Mouse (Mus musculus): ENCODE results near the gene Olfr66. TPM values are rescaled to one million over a fixed set of nuclear protein-coding genes. Genes with fewer than 3 reads are reported as not detected.

Gene Olfr66
- polyA plus RNA-seq (2016; fragmentation: Nextera tagmentation; extraction: Ambion mirVana) = not detected in 2 replicates

GRCm38 (mm10) chr7:103886152-103886551 is at the start of gene Olfr66:
Gene Olfr66 (minus strand): TSS chr7:103886252.
- no peak for DNase-seq (ENCODE audit: low spot score)
- Histone ChIP-seq H3K27ac (replicated peaks) (no peak within 1 kb of the TSS), H3K27me3 (ENCODE audit: low read depth, poor library complexity, severe bottlenecking) (no peaks in the 10 kb centered on the region), H3K4me1 (no peaks in the 10 kb centered on the region), H3K9me3 (replicated peaks) (no peaks in the 10 kb centered on the region), H3K4me3 (no peak within 1 kb of the TSS), H3K36me3 (no peaks in the 10 kb centered on the region)

DNA sequence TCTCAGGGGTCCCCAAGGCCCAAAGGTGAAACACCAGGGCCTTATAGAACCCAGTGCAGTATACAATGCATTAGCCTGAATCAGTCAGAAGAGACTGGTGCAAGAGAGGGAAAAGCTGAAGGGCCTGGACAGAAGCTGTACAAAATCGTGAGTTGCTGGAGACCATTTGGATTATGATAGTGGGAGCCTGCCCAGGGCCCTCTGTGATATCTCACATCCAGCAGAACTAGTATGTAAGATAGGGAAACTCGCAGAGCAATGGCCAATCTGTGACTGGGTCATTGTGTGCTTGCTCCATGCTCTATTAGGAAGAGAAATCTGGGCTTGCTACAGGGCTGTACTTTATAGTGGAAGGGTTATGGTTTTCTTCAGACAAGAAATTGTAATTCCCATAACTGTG is 48.2 kb upstream of the Olfr66 start, which contains the start of gene Olfr632:
Gene Olfr632 (plus strand): TSS at position 84 of the 400 bp plus-strand sequence.
- Histone ChIP-seq H3K4me1 (no peaks in the 10 kb centered on the region), H3K36me3 (no peaks in the 10 kb centered on the region), H3K27me3 (ENCODE audit: low read depth, poor library complexity, severe bottlenecking) (no peaks in the 10 kb centered on the region), H3K4me3 (no peak within 1 kb of the TSS), H3K9me3 (replicated peaks) (no peaks in the 10 kb centered on the region), H3K27ac (replicated peaks) (no peak within 1 kb of the TSS)
- 75% methylated on average over 2 of the region's 2 CpGs for WGBS
- DNase-seq (ENCODE audit: low spot score) = no peak

DNA sequence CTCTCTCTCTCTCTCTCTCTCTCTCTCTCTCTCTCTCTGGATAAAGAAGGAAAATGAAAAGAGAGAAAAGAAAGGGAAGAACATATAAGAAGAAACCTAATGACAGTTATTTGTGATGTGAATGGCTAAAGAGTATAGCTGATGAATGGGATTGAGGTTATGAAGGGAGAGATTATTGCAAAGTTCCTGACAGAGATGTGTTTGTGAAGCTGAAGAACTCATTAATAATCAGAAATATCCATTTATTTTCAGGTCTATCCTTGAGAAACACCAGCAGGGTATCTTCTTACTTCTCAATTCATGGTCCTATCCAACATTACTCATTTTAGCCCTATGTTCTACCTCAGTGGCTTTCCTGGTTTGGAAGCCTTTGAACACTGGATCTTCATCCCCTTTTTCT is 42.5 kb upstream of the Olfr66 start, which contains the start of gene Olfr631:
Gene Olfr631 (plus strand): TSS at position 301 of the 400 bp plus-strand sequence.
- H3K27ac ChIP-seq (replicated peaks) = no peak within 1 kb of the TSS
- no peaks in the 10 kb centered on the region for H3K4me1 ChIP-seq
- no peak for DNase-seq (ENCODE audit: low spot score)
- H3K4me3 ChIP-seq = no peak within 1 kb of the TSS
- no peaks in the 10 kb centered on the region for H3K9me3 ChIP-seq (replicated peaks)
- no peaks in the 10 kb centered on the region for H3K36me3 ChIP-seq
- no peaks in the 10 kb centered on the region for H3K27me3 ChIP-seq (ENCODE audit: low read depth, poor library complexity, severe bottlenecking)

GRCm38 (mm10) chr7:103915338-103915737 is 29.3 kb upstream of the Olfr66 start:
- Histone ChIP-seq H3K4me3 (no peak overlapping the region), H3K4me1 (no peaks in the 10 kb centered on the region), H3K27ac (replicated peaks) (no peak overlapping the region), H3K36me3 (no peaks in the 10 kb centered on the region), H3K9me3 (replicated peaks) (no peaks in the 10 kb centered on the region), H3K27me3 (ENCODE audit: low read depth, poor library complexity, severe bottlenecking) (no peaks in the 10 kb centered on the region)
- no peak for DNase-seq (ENCODE audit: low spot score)

DNA sequence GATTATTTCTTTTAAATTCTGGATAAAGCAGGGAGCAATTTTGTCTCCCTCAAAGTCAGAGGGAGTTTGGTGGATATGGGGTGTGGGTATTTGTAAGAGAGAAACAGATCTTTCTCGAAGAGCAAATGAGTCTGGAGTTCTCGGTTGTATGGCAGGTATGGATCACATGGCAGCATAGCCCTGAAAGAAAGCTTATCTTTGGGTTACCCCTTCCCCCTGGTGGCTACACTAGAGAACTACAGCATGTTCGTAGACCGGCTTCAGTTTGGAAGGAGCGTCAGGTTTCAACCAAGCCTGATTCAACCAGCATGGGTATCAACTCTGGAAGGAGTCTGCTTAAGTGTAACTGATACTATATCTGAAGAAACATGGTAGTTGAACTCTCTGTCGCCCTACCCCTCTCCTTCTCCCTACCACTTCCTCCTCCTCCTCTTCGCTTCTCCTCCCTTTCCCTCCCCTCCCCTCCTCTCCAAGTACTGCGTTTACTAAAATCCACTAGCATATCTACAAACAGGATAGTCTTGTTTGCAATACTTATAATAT is 27.0 kb upstream of the Olfr66 start:
- WGBS = 49% methylated on average over 8 of the region's 8 CpGs
- H3K36me3 ChIP-seq = no peaks in the 10 kb centered on the region
- H3K27ac ChIP-seq (replicated peaks) = no peak overlapping the region
- no peak overlapping the region for H3K4me3 ChIP-seq
- no peaks in the 10 kb centered on the region for H3K27me3 ChIP-seq (ENCODE audit: low read depth, poor library complexity, severe bottlenecking)
- H3K4me1 ChIP-seq = no peaks in the 10 kb centered on the region
- DNase-seq (ENCODE audit: low spot score) = peak; percentile 21
- H3K9me3 ChIP-seq (replicated peaks) = no peaks in the 10 kb centered on the region

DNA sequence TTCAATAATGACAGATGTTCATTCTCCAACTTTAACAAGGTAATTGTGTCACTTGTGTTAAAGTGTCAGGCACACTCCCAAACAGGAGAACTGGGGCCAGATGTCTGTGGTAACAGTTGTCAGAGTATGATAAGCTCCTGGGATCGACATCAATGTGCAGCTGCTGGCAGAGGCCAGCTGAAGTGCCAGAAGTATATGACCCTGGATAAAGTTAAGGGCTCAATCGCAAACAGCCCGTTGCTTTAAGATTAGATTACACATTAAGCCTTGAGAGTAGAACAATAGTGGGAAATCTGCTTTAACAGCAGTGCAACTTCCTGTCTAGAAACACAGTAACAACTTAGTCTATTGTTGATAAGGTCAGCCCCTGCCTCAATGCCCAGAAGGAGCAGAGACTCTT is 24.0 kb upstream of the Olfr66 start:
- Histone ChIP-seq H3K9me3 (replicated peaks) (no peaks in the 10 kb centered on the region), H3K4me1 (no peaks in the 10 kb centered on the region), H3K4me3 (no peak overlapping the region), H3K27ac (replicated peaks) (no peak overlapping the region), H3K27me3 (ENCODE audit: low read depth, poor library complexity, severe bottlenecking) (no peaks in the 10 kb centered on the region), H3K36me3 (no peaks in the 10 kb centered on the region)
- DNase-seq (ENCODE audit: low spot score) = no peak
- WGBS = 52% methylated on average over 3 of the region's 3 CpGs

DNA sequence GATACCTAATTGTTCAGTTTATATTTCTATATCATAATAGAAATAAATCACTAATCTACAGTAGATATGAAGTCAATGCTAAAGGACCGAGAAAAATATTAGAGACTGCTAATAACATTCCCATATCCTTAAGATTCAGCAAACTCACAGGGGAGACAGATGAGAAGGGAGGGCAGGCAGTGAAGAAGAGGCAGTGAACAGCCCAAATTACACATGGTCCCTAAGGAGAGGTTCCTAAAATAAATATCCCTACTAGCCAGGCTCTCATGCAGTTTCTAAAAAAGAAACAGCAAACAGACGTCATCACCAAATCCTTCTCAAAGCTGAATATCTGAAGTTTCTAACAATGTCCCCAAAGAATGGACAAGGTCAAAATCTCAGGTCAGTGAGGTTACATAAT is 17.1 kb upstream of the Olfr66 start, which contains the start of gene Olfr65:
Gene Olfr65 (plus strand): TSS at position 301 of the 400 bp plus-strand sequence.
- no peak for DNase-seq (ENCODE audit: low spot score)
- no peaks in the 10 kb centered on the region for H3K36me3 ChIP-seq
- no peak within 1 kb of the TSS for H3K4me3 ChIP-seq
- 88% methylated on average over 2 of the region's 2 CpGs for WGBS
- H3K4me1 ChIP-seq = no peaks in the 10 kb centered on the region
- no peak within 1 kb of the TSS for H3K27ac ChIP-seq (replicated peaks)
- H3K27me3 ChIP-seq (ENCODE audit: low read depth, poor library complexity, severe bottlenecking) = no peaks in the 10 kb centered on the region
- H3K9me3 ChIP-seq (replicated peaks) = no peaks in the 10 kb centered on the region

GRCm38 (mm10) chr7:103894385-103894784 is 8.3 kb upstream of the Olfr66 start, which contains the start of gene Olfr64:
Gene Olfr64 (minus strand): TSS chr7:103894485.
- WGBS = 78% methylated on average over 1 of the region's 1 CpGs
- no peaks in the 10 kb centered on the region for H3K36me3 ChIP-seq
- H3K27me3 ChIP-seq (ENCODE audit: low read depth, poor library complexity, severe bottlenecking) = no peaks in the 10 kb centered on the region
- H3K27ac ChIP-seq (replicated peaks) = no peak within 1 kb of the TSS
- DNase-seq (ENCODE audit: low spot score) = no peak
- H3K4me3 ChIP-seq = no peak within 1 kb of the TSS
- no peaks in the 10 kb centered on the region for H3K4me1 ChIP-seq
- no peaks in the 10 kb centered on the region for H3K9me3 ChIP-seq (replicated peaks)

DNA sequence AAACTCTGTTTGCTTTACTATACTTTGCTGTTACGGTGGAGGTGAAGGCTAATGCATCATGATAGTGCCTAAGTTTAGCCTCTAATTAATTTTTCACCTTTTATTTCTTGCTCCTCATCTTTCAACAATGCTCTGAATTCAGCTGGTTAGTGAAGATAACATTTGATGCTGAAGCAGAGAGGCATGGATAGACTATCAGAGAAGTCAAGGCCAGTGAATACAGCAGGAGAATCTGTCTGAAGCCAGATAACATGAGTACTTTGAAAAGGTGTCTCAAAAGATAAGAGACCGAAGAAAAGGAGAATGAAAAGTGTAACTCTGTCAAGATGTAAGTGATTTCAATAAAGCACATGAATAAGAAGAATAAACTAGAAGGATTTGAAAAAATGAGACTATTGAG is 9.0 kb downstream of the Olfr66 start:
- no peaks in the 10 kb centered on the region for H3K4me1 ChIP-seq
- no peak overlapping the region for H3K27ac ChIP-seq (replicated peaks)
- 88% methylated on average over 2 of the region's 2 CpGs for WGBS
- no peaks in the 10 kb centered on the region for H3K36me3 ChIP-seq
- H3K27me3 ChIP-seq (ENCODE audit: low read depth, poor library complexity, severe bottlenecking) = no peaks in the 10 kb centered on the region
- H3K9me3 ChIP-seq (replicated peaks) = no peaks in the 10 kb centered on the region
- DNase-seq (ENCODE audit: low spot score) = no peak
- H3K4me3 ChIP-seq = no peak overlapping the region

DNA sequence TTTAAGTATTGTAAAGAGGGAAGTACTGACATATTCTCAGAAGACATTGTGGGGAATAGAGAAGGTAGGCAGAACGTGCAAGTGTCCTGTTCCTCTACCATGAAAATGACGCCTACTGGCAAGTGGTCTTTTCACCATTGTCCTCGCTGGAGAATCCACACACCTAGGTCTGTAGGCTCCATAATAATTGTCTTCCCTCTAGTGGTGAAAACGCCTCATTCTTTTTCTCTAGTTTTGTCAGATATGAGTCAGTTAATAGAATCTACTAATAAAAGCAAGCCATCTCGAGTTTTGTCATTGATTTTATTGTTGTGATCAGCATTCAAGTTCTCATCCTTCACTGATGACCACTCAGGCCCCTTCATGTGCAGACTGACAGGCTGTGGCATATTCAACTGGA is 11.6 kb downstream of the Olfr66 start:
- H3K27ac ChIP-seq (replicated peaks) = no peak overlapping the region
- no peaks in the 10 kb centered on the region for H3K36me3 ChIP-seq
- H3K4me3 ChIP-seq = no peak overlapping the region
- no peaks in the 10 kb centered on the region for H3K4me1 ChIP-seq
- no peak for DNase-seq (ENCODE audit: low spot score)
- H3K27me3 ChIP-seq (ENCODE audit: low read depth, poor library complexity, severe bottlenecking) = no peaks in the 10 kb centered on the region
- no peaks in the 10 kb centered on the region for H3K9me3 ChIP-seq (replicated peaks)
- WGBS = 60% methylated on average over 5 of the region's 5 CpGs

DNA sequence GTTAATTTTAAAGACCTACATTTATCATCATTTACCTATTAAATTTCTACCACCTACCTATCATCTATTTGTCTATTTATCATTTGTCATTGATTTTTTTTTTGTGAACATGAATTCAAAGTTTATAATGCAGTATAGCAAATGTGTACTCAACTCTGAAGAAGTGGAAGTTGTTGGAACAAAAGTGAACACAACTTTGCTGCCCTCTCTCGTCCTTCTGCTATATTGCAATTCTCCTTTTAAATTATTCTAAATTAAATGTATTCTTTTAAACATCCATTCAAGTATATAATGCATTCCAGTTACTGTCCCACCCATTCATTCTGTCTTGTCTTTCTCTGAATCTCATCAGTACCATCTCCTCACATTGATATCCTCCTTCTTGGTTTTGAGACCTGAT is 13.0 kb downstream of the Olfr66 start:
- DNase-seq (ENCODE audit: low spot score) = no peak
- no peaks in the 10 kb centered on the region for H3K9me3 ChIP-seq (replicated peaks)
- H3K4me1 ChIP-seq = no peaks in the 10 kb centered on the region
- no peak overlapping the region for H3K27ac ChIP-seq (replicated peaks)
- no peaks in the 10 kb centered on the region for H3K27me3 ChIP-seq (ENCODE audit: low read depth, poor library complexity, severe bottlenecking)
- no peak overlapping the region for H3K4me3 ChIP-seq
- WGBS = 13% methylated on average over 1 of the region's 1 CpGs
- no peaks in the 10 kb centered on the region for H3K36me3 ChIP-seq

DNA sequence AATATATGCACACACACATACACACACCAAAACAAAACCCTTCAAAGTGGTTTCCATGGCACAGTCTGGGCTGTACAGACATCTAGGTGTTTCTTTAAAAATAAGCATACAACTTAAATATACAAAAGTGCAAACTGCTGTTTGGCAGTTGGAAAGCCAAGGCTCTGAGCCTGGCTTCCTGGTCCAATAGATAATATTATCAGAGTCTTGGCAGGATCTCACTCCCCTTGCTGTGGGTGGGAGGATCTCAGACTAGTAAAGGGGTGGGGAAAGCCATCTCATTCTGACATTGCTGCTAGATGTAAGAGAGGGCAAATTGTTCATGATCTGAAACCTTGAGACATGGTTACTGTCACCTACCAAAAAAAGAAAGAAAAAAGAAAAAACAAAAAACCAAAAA is 15.4 kb downstream of the Olfr66 start:
- no peaks in the 10 kb centered on the region for H3K27me3 ChIP-seq (ENCODE audit: low read depth, poor library complexity, severe bottlenecking)
- H3K4me1 ChIP-seq = no peaks in the 10 kb centered on the region
- H3K36me3 ChIP-seq = no peaks in the 10 kb centered on the region
- no peak for DNase-seq (ENCODE audit: low spot score)
- H3K9me3 ChIP-seq (replicated peaks) = no peaks in the 10 kb centered on the region
- no peak overlapping the region for H3K4me3 ChIP-seq
- H3K27ac ChIP-seq (replicated peaks) = no peak overlapping the region

- Histone ChIP-seq H3K4me3 (no peak overlapping the region), H3K36me3 (no peaks in the 10 kb centered on the region), H3K27me3 (ENCODE audit: low read depth, poor library complexity, severe bottlenecking) (no peaks in the 10 kb centered on the region), H3K9me3 (replicated peaks) (no peaks in the 10 kb centered on the region), H3K27ac (replicated peaks) (no peak overlapping the region), H3K4me1 (no peaks in the 10 kb centered on the region)
- DNase-seq (ENCODE audit: low spot score) = no peak
Measured at GRCm38 (mm10) chr7:103865716-103866115, 20.3 kb downstream of the Olfr66 start.

- Histone ChIP-seq H3K36me3 (no peaks in the 10 kb centered on the region), H3K27ac (replicated peaks) (no peak overlapping the region), H3K4me1 (no peaks in the 10 kb centered on the region), H3K4me3 (no peak overlapping the region), H3K9me3 (replicated peaks) (no peaks in the 10 kb centered on the region), H3K27me3 (ENCODE audit: low read depth, poor library complexity, severe bottlenecking) (no peaks in the 10 kb centered on the region)
- WGBS = 86% methylated on average over 3 of the region's 3 CpGs
- DNase-seq (ENCODE audit: low spot score) = no peak
Measured at GRCm38 (mm10) chr7:103861531-103861930, 24.5 kb downstream of the Olfr66 start.

Measured in midbrain, embryonic 10.5 days (tissue).